Mouse (Mus musculus) G1E (cell line): ENCODE measurements at regions not wholly inside any gene's neighbourhood (a gene's known extent, or its start where the extent isn't known, plus 50 kb on each side); places are given as distances from the start of the nearest gene placed in this dataset.

Source experiments
- CTCF ChIP-seq: IDR thresholded peaks from 2 replicates; pipeline ENCODE4 v1.5.1; 2012; ENCODE audit warnings: low read depth, low read length, inconsistent platforms, mixed read lengths
- GATA1 ChIP-seq: IDR thresholded peaks from 2 replicates; pipeline ENCODE4 v1.6.1; 2012; ENCODE audit warnings: borderline replicate concordance, low read length, inconsistent platforms, mixed read lengths
- GATA2 ChIP-seq: IDR thresholded peaks from 2 replicates; pipeline ENCODE4 v1.6.1; 2012; ENCODE audit warnings: low read depth, low read length, inconsistent platforms, borderline replicate concordance
- POLR2AphosphoS5 ChIP-seq: IDR thresholded peaks from 2 replicates; pipeline ENCODE4 v1.6.1; 2012; ENCODE audit warnings: low read depth, low read length, inconsistent platforms; ENCODE audit not compliant: insufficient replicate concordance
- TAL1 ChIP-seq: conservative IDR thresholded peaks from 2 replicates; pipeline ENCODE4 v1.6.1; 2012; ENCODE audit warnings: low read depth, low read length, inconsistent platforms, mixed read lengths

DNA sequence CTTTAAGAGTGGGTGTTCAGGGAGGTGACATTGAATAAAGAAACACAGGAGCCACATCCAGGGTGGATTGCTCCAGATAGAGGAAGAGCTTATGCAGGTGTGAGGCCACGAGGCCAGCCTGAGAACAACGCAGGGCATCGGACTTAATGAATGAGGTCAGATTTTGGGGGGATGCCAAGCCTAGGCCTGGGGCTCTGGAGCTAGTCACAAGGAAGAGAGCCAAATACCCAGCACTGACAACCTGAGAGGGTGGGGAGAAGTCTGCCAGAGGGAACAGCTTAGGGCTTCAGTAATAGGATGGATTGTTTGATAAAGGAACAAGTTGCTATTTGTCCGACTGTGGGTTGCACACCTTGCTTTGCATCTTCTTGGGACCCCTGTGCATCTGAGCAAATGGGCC lies 203.1 kb upstream of the Hes1 start:
- no peak for TF ChIP-seq CTCF
- TF ChIP-seq TAL1, result no peak
- TF ChIP-seq GATA1, result no peak
- no peak for TF ChIP-seq POLR2AphosphoS5
- TF ChIP-seq GATA2, result no peak
